Mouse (Mus musculus) hindbrain, embryonic 11.5 days (tissue): Measurements from ENCODE around the gene Ccdc136. TPM values are rescaled to one million over a fixed set of nuclear protein-coding genes. Genes with fewer than 3 reads are reported as not detected.

Source experiments
- ATAC-seq: fragments of 200-750 bp; cut with Nextera tagmentation; 2 replicates; pipeline ENCODE4 v1.8.0; 2017; ENCODE audit warnings: mild to moderate bottlenecking, moderate TSS enrichment, moderate library complexity; ENCODE audit not compliant: low FRiP score
- DNase-seq: peaks from one replicate; pipeline ENCODE4 v3.0.0-alpha.2; 2015; ENCODE audit warnings: low spot score
- H3K27ac ChIP-seq: fragments of 300-500 bp; sonication (generic); 2 replicates; pipeline ENCODE4 v1.5.1; 2014; ENCODE audit warnings: mild to moderate bottlenecking, low read depth, low read length
- H3K27me3 ChIP-seq: fragments of 300-500 bp; sonication (generic); 2 replicates; pipeline ENCODE4 v1.6.1; 2014; ENCODE audit warnings: mild to moderate bottlenecking, low read length, moderate library complexity, mixed read lengths; ENCODE audit not compliant: control insufficient read depth, insufficient read depth
- H3K36me3 ChIP-seq: fragments of 300-500 bp; sonication (generic); 2 replicates; pipeline ENCODE4 v1.6.1; 2014; ENCODE audit warnings: mild to moderate bottlenecking, low read length, moderate library complexity, mixed read lengths; ENCODE audit not compliant: control insufficient read depth, insufficient read depth
- H3K4me1 ChIP-seq: fragments of 300-500 bp; sonication (generic); replicated peaks from 2 replicates; pipeline ENCODE4 v1.6.1; 2014; ENCODE audit warnings: low read length, mixed read lengths; ENCODE audit not compliant: control insufficient read depth, insufficient read depth
- H3K4me2 ChIP-seq: fragments of 300-500 bp; sonication (generic); replicated peaks from 2 replicates; pipeline ENCODE4 v1.6.1; 2014; ENCODE audit warnings: mild to moderate bottlenecking, low read depth, low read length
- H3K4me3 ChIP-seq: fragments of 300-500 bp; sonication (generic); 2 replicates; pipeline ENCODE4 v1.5.1; 2014; ENCODE audit warnings: low read depth, low read length
- H3K9ac ChIP-seq: fragments of 300-500 bp; sonication (generic); 2 replicates; pipeline ENCODE4 v1.6.1; 2014; ENCODE audit warnings: low read depth, low read length
- H3K9me3 ChIP-seq: fragments of 300-500 bp; sonication (generic); 2 replicates; pipeline ENCODE4 v1.6.1; 2016; ENCODE audit warnings: low read length; ENCODE audit not compliant: control insufficient read depth
- WGBS: fragments of 180-500 bp; shearing (Covaris S2); extraction: QIAGEN DNeasy Blood & Tissue Kit; methylation state at CpG from one replicate; pipeline ENCODE4 v1.1.7; 2014; 5-methylcytosine and 5-hydroxymethylcytosine counted together
- polyA plus RNA-seq: library from polyadenylated mRNA; unstranded; fragments of >200 nt; fragmentation: Nextera tagmentation; extraction: Ambion mirVana; gene quantifications from 2 replicates; pipeline ENCODE4 v1.2.1, GENCODE M21; 2014

Ccdc136 gene
- polyA plus RNA-seq, 1 experiment from 2014 or later: 25.4 TPM

GRCm38 (mm10) chr6:29432156-29432555 is 36.0 kb downstream of the Ccdc136 start:
- Histone ChIP-seq H3K27me3 (peaks cover 30% of the 10 kb centered on the region), H3K9me3 (no peaks in the 10 kb centered on the region), H3K27ac (no peak overlapping the region), H3K9ac (no peak overlapping the region), H3K4me3 (no peak overlapping the region), H3K4me2 (no peak overlapping the region), H3K4me1 (peaks cover 24% of the 10 kb centered on the region), H3K36me3 (no peaks in the 10 kb centered on the region)
- 44% methylated on average over 3 of the region's 3 CpGs for WGBS
- ATAC-seq (no peak), DNase-seq (peak; percentile 5)

GRCm38 (mm10) chr6:29432676-29433037 is 36.5 kb downstream of the Ccdc136 start:
- H3K27ac ChIP-seq: no peak overlapping the region
- DNase-seq (peak; percentile 26), ATAC-seq (no peak)
- H3K9ac ChIP-seq: no peak overlapping the region; the same call in 1 of the 2 replicates
- H3K4me3 ChIP-seq: peak overlapping the region; percentile 42
- no peaks in the 10 kb centered on the region for H3K9me3 ChIP-seq
- H3K27me3 ChIP-seq: peaks cover 30% of the 10 kb centered on the region
- H3K36me3 ChIP-seq: no peaks in the 10 kb centered on the region
- H3K4me1 ChIP-seq: peaks cover 24% of the 10 kb centered on the region
- peak overlapping the region; percentile 86 for H3K4me2 ChIP-seq

- no peaks in the 10 kb centered on the region for H3K9me3 ChIP-seq
- DNase-seq (peak; percentile 66), ATAC-seq (no peak)
- H3K36me3 ChIP-seq: no peaks in the 10 kb centered on the region
- WGBS: under 1% methylated on average over 69 of the region's 77 CpGs
- peak within 1 kb of the TSS; percentile 86 for H3K4me2 ChIP-seq
- H3K9ac ChIP-seq: peak within 1 kb of the TSS; percentile 54
- H3K27ac ChIP-seq: no peak within 1 kb of the TSS
- H3K27me3 ChIP-seq: peaks cover 30% of the 10 kb centered on the region
- peaks cover 24% of the 10 kb centered on the region for H3K4me1 ChIP-seq
- peak within 1 kb of the TSS; percentile 42 for H3K4me3 ChIP-seq
These were observed 37.1 kb downstream of the Ccdc136 start, which contains the start of gene Flnc for GRCm38 (mm10) chr6:29433038-29433803. Gene Flnc (plus strand): TSS chr6:29433256.

- H3K4me2 ChIP-seq: peak overlapping the region; percentile 86
- no peak overlapping the region for H3K27ac ChIP-seq
- H3K27me3 ChIP-seq: peaks cover 30% of the 10 kb centered on the region
- DNase-seq (peak; percentile 59), ATAC-seq (no peak)
- 2% methylated on average over 27 of the region's 27 CpGs for WGBS
- H3K9me3 ChIP-seq: no peaks in the 10 kb centered on the region
- H3K9ac ChIP-seq: peak overlapping the region; percentile 19; the same call in 1 of the 2 replicates
- H3K4me1 ChIP-seq: peaks cover 24% of the 10 kb centered on the region
- H3K36me3 ChIP-seq: no peaks in the 10 kb centered on the region
- H3K4me3 ChIP-seq: peak overlapping the region; percentile 42
These were observed 38.0 kb downstream of the Ccdc136 start for GRCm38 (mm10) chr6:29433804-29434795.

GRCm38 (mm10) chr6:29434911-29435691 is 39.0 kb downstream of the Ccdc136 start:
- peaks cover 30% of the 10 kb centered on the region for H3K27me3 ChIP-seq
- ATAC-seq (peak; percentile 48), DNase-seq (peak; percentile 60)
- 7% methylated on average over 10 of the region's 13 CpGs for WGBS
- no peak overlapping the region for H3K4me3 ChIP-seq
- H3K4me1 ChIP-seq: peaks cover 24% of the 10 kb centered on the region
- H3K27ac ChIP-seq: 0 out of 2 replicates have a peak overlapping the region, but pooled peaks have one; percentile 53
- H3K4me2 ChIP-seq: peak overlapping the region; percentile 20
- H3K9me3 ChIP-seq: no peaks in the 10 kb centered on the region
- H3K36me3 ChIP-seq: no peaks in the 10 kb centered on the region
- peak overlapping the region; percentile 16; the same call in 1 of the 2 replicates for H3K9ac ChIP-seq

- peak; percentile 75 for ATAC-seq
- H3K4me3 ChIP-seq: no peak overlapping the region
- DNase-seq: peak; percentile 58
- H3K27ac ChIP-seq: peak overlapping the region; percentile 53
- H3K4me2 ChIP-seq: peak overlapping the region; percentile 20
- H3K4me1 ChIP-seq: peaks cover 24% of the 10 kb centered on the region
- H3K9ac ChIP-seq: peak overlapping the region; percentile 17
- no peaks in the 10 kb centered on the region for H3K36me3 ChIP-seq
- peaks cover 30% of the 10 kb centered on the region for H3K27me3 ChIP-seq
- H3K9me3 ChIP-seq: no peaks in the 10 kb centered on the region
- WGBS: 11% methylated on average over 6 of the region's 6 CpGs
These were observed 39.9 kb downstream of the Ccdc136 start for GRCm38 (mm10) chr6:29435940-29436451.

GRCm38 (mm10) chr6:29436461-29436934 is 40.4 kb downstream of the Ccdc136 start:
- H3K4me3 ChIP-seq: no peak overlapping the region
- 4% methylated on average over 11 of the region's 11 CpGs for whole genome bisulfite sequencing
- H3K27ac ChIP-seq: peak overlapping the region; percentile 53
- H3K36me3 ChIP-seq: no peaks in the 10 kb centered on the region
- H3K9me3 ChIP-seq: no peaks in the 10 kb centered on the region
- H3K9ac ChIP-seq: no peak overlapping the region; the same call in 1 of the 2 replicates
- DNase-seq: peak; percentile 48
- H3K27me3 ChIP-seq: peaks cover 30% of the 10 kb centered on the region
- H3K4me1 ChIP-seq: peaks cover 24% of the 10 kb centered on the region
- peak overlapping the region; percentile 20; the same call in 1 of the 2 replicates for H3K4me2 ChIP-seq
- ATAC-seq: peak; percentile 43; the same call in 1 of the 2 replicates

GRCm38 (mm10) chr6:29439251-29439650 is 43.1 kb downstream of the Ccdc136 start:
- H3K9me3 ChIP-seq: no peaks in the 10 kb centered on the region
- peaks cover 5% of the 10 kb centered on the region for H3K27me3 ChIP-seq
- H3K4me2 ChIP-seq: no peak overlapping the region
- no peak for DNase-seq
- H3K4me3 ChIP-seq: no peak overlapping the region
- 75% methylated on average over 4 of the region's 4 CpGs for WGBS
- H3K4me1 ChIP-seq: peaks cover 15% of the 10 kb centered on the region
- H3K36me3 ChIP-seq: no peaks in the 10 kb centered on the region
- no peak for ATAC-seq
- H3K9ac ChIP-seq: no peak overlapping the region
- H3K27ac ChIP-seq: no peak overlapping the region
